Mouse (Mus musculus): ENCODE measurements at regions not wholly inside any gene's neighbourhood (a gene's known extent, or its start where the extent isn't known, plus 50 kb on each side); places are given as distances from the start of the nearest gene placed in this dataset.
A peak's percentile ranks its signal among the peaks of the same experiment; 100 is the strongest.

DNA sequence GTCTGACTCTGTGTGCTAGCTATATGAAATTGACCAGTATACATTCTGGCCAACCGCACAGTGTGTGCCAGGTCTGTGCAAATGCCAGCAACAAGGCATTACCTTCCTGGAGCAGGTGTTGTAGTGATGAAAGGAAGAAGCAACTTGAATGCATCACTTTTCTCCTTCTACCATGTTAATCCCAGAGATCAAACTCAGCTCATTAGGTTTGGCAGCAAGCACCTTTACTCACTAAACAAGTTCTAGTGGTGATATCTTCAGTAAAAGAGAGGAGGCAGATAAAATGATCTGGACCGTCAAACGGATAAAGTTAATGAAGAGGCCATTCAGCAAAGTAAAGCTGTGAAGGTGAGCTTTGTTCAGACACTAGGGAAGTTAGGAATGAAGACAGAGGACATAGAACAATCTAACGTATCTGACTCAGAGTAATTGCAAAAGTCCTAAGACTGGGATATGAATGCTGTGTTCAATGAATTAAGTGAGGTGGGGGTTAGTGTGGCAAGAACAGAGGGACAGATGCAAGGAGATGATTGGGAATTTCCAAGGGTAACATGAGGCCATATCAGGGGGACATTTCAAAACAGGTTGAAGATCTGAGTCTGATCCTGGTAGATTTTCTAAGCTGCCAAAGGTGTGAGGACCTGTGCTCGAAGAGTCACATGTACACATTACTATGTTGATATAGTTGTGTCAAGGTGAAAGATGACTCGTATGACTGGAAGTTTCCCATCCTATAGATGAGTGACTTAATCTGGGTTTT, 1478.4 kb upstream of the Slc10a2 start:
- DNase-seq (ENCODE audit: extremely low read depth, low read depth) = no peak

DNA sequence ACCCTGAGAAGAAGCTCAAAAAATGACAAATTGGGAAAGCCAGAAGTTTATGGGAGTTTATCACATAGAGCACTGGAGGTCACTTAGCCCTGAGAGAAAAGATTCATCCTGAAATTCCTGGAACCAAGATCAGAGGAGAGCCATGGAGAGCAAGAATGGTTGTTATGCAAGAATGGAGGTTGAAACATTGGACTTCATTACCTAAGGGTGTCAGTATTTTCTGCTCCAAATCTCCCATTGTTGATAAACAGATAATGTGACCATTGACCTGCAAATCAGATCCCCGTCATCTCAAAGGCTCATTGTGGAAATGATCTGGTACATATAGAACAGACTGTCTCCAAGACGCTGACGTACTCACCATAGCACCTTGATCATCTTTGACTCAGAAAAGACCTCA, 1477.6 kb upstream of the Slc10a2 start:
- no peak for DNase-seq (ENCODE audit: extremely low read depth, low read depth)

DNA sequence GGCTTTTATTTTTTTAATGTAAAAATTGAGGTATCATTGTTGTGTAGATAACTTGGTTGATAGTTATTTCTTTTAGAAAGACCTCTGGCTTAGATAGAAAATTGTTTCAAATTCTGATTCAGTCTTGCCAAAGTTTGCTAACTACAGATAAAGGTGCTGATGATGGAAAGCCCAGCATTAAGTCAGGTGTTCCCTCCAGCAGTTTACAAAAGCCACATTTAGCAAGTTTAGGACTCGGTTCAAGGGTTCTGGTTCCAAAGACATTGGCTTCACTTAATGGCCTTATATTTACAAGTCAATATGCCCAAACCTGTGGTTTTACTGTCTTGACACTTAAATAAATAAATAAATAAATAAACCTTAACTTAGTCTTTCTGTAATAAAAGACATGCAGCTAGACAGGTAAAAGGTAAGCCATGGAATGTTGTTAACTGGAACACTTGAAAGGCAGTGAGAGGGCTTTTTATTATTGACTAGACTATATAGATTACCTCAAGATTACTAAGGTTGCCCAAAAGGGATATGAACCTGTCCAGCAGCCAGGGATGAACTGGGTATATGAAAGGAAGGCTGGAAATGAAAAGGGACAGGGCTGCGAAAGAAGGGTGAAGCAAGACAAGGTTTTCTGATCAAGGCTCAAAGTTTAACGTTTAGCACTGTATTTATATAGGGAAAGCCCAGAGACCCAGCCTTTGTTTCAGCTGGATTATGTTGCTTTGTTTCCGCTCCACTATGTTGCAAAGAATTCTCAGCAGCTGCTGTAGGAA, 1472.9 kb upstream of the Slc10a2 start:
- DNase-seq (ENCODE audit: extremely low read depth, low read depth) = no peak

DNA sequence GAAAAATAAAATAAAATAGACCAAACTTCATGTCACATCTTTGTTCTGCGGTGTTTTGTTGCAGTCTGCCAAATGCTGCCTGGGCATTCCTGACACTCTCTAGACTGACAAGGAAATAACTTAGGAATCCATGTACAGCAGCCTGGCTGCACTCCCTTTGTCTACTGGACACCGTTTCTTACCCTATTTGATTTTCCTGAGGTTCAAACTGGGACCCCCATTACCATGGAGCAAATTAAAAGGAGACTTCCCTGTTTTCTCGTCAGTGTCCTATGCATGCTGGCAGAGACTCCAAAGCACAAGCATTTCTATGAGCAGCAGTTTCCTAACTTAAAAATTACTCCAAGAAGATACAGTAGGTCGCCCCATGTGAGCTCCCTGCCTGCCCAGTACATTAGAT, 1470.1 kb upstream of the Slc10a2 start:
- DNase-seq (ENCODE audit: extremely low read depth, low read depth) = no peak

DNA sequence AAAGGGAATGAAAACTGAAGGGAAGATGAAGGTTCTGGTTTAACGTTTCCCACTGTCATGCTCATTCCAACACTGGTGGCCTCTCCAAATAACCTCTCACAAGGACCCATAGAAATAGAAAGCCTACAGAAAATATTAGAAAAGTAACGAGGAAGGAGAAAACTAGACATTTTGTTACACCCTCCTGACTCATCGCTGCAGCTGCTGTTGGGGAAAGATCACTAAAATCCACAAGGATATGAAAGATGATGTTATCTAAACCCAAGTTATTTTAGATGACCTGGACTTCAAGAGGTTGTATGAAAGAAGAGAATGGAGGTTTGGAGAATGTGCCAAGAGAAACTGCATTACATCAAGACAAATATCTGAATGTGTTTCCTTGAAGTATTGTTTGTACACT, 1468.3 kb upstream of the Slc10a2 start:
- DNase-seq (ENCODE audit: extremely low read depth, low read depth) = no peak

DNA sequence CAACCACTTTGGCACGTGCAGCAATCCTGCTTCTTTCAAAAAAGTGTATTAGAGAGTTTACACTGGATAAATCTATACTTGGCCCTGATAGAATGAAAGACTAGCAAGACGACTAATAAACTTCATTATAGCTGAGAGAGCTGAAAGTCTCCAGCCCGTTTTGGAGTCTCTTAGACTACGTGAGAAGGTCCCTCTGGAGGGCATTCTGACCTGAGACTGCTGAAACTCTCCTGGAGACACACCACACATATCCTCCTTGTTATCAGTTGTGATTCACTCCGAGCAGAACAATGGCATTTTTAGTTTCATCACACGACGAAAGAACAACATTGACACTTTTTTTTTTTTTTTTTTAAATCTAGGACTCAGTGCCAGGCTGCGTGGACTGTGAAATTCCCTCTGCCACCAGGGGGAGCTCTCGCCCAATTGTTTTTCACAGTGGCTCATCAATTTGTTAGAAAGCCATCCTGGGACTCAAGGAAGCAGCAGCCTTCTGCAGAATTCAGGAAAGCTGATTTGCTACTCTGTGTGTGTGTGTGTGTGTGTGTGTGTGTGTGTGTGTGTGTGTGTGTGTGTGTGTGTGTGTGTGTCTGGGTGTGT, 1467.0 kb upstream of the Slc10a2 start:
- DNase-seq (ENCODE audit: extremely low read depth, low read depth) = peak; percentile 2

DNA sequence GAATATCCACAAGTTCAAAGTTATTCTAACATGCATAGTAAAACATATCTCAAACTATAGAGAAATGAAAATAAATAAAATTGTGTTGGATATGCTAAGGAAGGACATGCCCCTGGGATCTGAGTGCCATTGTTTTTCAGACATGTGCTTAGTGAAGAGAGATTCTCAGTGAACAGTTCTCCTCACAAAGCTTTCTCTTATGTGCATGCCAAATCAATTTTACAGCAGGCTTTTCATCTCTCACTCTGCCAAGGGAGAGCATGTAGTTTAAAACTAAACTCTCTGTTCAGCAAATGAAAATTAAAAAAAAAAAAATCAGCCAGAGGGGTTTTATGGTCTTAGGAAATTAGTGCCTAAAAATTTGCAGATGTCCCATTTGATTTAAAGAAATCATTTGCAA, 1445.8 kb upstream of the Slc10a2 start:
- DNase-seq (ENCODE audit: extremely low read depth, low read depth) = no peak

DNA sequence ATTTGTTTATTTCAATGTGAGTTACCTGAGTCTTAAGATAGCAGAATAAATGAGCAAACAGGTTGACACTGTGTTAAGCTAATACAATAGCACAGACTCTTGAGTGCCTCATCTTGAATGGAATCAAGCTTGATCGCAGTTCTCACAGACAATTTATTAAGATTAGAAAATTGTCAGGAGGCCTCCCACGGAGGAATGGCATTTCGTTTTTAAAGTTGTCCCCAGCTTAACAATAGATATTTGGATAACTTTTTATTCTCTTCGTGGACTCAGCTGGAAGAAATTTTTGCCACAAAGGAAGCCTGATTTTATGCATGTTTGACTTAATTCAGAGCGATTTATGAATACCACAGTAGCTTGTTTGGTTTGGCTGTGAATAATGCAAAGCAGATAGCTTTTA, 1422.0 kb upstream of the Slc10a2 start:
- DNase-seq (ENCODE audit: extremely low read depth, low read depth) = no peak

DNA sequence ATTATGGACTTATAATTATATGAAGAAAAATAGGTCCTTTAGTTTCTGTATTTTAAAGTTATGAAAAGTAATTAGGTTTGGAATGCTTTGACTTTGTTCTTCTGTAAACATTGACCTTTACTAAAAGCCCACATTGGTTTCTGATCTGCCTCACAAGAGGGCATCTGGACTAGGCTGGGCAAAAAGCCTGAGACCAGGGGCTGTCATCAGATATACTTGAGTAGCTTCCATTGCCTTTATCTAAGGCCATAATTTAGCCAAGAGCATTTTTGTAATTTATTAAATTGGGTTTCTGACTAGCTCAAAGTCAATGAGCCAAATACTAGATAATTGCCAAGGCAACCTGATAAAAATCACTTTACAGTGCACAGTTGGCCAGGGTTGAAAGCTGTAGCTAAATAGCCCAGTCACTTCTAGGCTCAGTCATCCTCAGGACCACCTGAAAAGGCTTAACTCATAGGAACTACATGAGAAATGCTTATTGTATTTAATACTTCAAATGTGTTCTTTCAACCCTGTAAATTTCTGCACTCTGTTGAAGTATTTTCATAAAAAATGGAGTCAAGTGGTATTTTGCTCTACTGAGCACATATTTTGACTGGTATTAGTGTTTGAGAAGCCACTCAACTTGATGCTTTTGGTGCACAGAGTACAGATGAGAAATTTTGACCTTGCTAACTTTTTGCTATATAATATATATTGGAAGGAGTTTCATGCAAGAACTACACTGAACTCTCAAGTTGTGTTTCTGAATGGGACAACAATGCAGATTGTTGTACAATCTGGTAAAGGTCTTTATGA, 1410.9 kb upstream of the Slc10a2 start:
- DNase-seq (ENCODE audit: extremely low read depth, low read depth) = no peak

DNA sequence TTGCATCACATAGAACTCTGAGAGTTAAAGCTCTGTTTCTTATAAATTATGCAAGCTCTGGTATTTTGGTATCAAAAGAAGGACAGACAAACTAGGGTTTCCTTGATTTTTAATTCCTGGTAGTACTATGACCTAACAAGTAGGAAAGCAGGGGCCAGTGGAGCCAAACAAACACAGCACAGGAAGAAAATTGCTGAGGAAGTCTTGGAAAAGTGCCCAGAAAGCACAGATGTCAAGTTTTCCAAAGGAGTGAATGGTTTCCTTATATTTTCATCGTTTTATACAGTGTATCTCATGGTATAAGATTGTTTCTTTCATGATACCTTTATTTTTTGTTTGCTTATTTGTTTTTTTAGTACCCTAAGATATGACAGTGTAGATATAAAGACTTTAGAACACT, 1387.3 kb upstream of the Slc10a2 start:
- DNase-seq (ENCODE audit: extremely low read depth, low read depth) = no peak

DNA sequence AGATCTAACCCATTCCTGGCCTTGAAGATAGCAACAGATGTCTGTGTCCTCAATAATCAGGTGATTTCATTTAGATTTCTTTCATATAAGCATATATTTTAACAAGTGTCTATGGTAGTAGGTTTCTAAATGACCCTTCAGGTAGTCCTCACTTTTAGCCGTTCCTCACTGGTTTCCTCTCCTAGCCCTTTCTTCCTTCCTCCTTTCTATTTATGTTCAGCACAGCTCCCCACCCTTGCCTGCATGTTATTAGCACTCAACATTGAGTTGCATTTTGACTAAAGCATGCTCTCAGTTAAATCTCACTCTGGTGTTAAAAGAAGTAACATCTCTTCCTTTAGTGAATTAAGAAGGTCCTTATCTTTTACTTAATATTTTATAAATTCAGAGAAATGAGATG, 1376.8 kb upstream of the Slc10a2 start:
- no peak for DNase-seq (ENCODE audit: extremely low read depth, low read depth)

DNA sequence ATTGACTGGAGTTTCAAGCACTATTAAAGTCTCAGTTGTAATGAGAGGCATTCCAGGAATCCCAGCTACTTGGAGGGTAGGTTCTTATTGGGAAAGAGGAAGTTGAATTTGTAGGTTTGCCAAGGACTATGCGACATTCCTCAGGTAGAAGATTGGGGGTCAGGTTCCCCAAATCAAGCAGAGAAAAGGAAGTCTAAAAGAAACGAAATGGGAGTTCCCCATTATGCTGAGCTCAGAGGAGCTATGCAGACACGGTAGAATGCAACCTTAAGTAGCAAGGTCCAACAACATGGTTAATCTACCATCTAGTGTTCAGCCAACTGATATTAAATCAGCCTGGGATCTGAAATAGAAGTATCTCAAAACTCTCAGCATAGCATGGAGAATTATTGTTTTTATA, 1365.9 kb upstream of the Slc10a2 start:
- no peak for DNase-seq (ENCODE audit: extremely low read depth, low read depth)

DNA sequence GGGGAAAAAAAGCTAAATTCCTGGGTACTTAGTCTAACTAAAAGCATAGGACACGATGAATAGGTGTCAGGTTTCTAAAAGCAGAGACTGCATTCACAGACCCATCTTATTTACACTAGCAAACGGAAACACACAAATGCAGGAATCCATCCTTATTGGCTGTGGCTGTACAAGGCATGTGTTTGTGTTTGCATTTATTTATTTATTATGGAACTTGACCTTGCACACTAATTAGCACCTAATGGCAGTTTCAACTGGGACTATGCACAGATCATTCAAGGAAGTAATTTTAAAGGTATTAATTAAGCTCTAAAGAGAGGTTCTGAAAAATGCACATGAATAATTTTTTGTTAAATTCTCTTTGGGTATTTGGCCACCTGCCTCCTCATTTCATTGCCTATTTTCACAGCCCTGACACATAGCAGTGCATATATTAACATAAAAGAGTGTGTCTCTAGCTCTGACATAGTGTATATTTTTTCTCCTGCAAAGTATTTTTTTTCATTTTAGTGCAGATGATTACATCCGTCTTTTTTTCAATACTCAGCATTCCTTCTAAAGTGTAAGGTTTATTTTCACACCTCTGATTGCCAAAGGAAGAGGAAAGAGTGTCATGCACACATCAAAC, 1351.5 kb upstream of the Slc10a2 start:
- no peak for DNase-seq (ENCODE audit: extremely low read depth, low read depth)

DNA sequence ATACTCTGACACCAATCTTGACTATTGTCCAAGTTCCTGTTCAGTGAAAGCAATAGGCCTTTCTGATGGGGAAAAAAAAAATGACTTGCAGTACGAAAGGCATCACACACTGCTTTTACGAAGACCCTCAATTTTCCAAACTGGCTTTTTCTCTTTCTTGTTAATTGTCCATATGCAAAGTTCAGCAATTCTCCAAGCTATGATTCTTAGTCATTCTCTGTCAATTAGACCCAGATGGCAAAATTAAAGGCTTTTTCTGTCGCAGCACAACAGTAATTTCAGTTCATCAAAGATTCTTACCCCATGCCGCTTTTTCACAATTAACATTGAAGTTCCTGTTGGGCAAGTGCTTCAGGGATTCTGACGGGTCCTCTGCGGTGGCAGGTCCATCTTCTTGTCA, 1343.2 kb upstream of the Slc10a2 start:
- no peak for DNase-seq (ENCODE audit: extremely low read depth, low read depth)

DNA sequence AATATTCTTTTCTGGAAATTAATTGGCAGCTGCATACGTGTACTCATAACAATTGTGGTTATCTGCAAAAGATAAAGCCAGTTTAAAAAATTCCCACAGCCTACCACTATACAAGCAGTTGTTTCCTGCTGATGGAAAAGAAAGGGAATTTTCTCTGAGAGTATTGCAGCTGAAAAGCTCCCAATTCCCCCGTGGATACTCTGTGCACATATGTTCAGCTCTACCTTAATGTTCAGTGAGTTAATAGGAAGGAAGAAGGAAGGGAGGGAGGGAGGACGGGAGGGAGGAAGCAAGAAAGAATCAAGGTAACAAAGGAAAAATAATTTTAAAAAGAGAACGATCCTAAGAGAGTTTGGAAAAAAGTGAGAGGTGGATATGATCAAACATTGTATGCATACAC, 1333.9 kb upstream of the Slc10a2 start:
- DNase-seq (ENCODE audit: extremely low read depth, low read depth) = no peak
